In genomic region chr16:23991846-23992580, GRCm38 (mm10) we compare ENCODE assay signal across 21 mouse cellular contexts. TPM values are rescaled to one million over a fixed set of nuclear protein-coding genes. Genes with fewer than 3 reads are reported as not detected.
DNase-seq lines count a peak whose midpoint lies in the region; ATAC-seq and TF ChIP-seq lines count a peak whose summit lies in the region.
"Had no signal": no experiment of that assay in that cellular context is flagged by ENCODE, and none has a peak within 500 bp of the region (broad histone marks: within the 10 kb centered on the region; RNA-seq: fewer than 3 reads in every experiment).

No protein-coding gene starts in this region.

- 83% methylated on average over 14 of the region's 14 CpGs for WGBS in heart, embryonic 10.5 days
- 60% methylated on average over 14 of the region's 14 CpGs for WGBS in liver, embryonic 15.5 days (ENCODE audit: insufficient replicate concordance)
- WGBS in hindbrain, postnatal 0 days: 89% methylated on average over 14 of the region's 14 CpGs

- intact Hi-C loops in heart, postnatal 25 days (cut with DNase I): loop anchor here (5.0 kb wide), 4 partner anchors 190 to 355 kb away; no protein-coding TSS in a partner anchor

- H3K9ac ChIP-seq in liver, embryonic 15.5 days: no peak overlapping the region
- no peak overlapping the region for H3K9ac ChIP-seq in hindbrain, postnatal 0 days (replicated peaks; ENCODE audit: low read length)
- H3K9ac ChIP-seq: hindbrain, embryonic 15.5 days; liver, embryonic 13.5 days had no signal

- TF ChIP-seq CTCF in hindbrain, postnatal 0 days (IDR thresholded peaks at IDR 0.05; ENCODE audit: low read depth): no peak

- no peaks in the 10 kb centered on the region for H3K9me3 ChIP-seq in heart, embryonic 10.5 days
- H3K9me3 ChIP-seq in liver, embryonic 15.5 days (replicated peaks): no peaks in the 10 kb centered on the region
- H3K9me3 ChIP-seq in hindbrain, postnatal 0 days (ENCODE audit: low read length): no peaks in the 10 kb centered on the region
- H3K9me3 ChIP-seq: hindbrain, embryonic 15.5 days; liver, embryonic 13.5 days had no signal

- no peak for ATAC-seq in liver, embryonic 15.5 days (ENCODE audit: insufficient read depth)
- ATAC-seq in hindbrain, postnatal 0 days: no peak
- ATAC-seq: forebrain, embryonic 16.5 days had no signal

- DNase-seq in heart, embryonic 10.5 days (ENCODE audit: low spot score): peak; percentile 66
- no peak for DNase-seq in heart, postnatal 25 days (ENCODE audit: low spot score)
- DNase-seq in liver: no peak
- peak; percentile 16 for DNase-seq in induced T-regulatory cell, adult 2 months (ENCODE audit: low read depth)
- no peak for DNase-seq in hindbrain, postnatal 0 days (ENCODE audit: low spot score)

- no peak overlapping the region for H3K27ac ChIP-seq in heart, embryonic 10.5 days
- H3K27ac ChIP-seq in liver, embryonic 15.5 days (replicated peaks): 0 out of 2 replicates have a peak overlapping the region, but pooled peaks have one; percentile 3
- peak overlapping the region; percentile 30; the same call in 1 of the 2 replicates for H3K27ac ChIP-seq in brown adipose tissue, adult 24 weeks (replicated peaks; ENCODE audit: low read depth, low read length)
- H3K27ac ChIP-seq in hindbrain, postnatal 0 days: no peak overlapping the region
- H3K27ac ChIP-seq: hindbrain, embryonic 15.5 days; kidney, postnatal 0 days; liver, embryonic 13.5 days had no signal

- no peaks in the 10 kb centered on the region for H3K36me3 ChIP-seq in heart, embryonic 10.5 days
- H3K36me3 ChIP-seq in liver, embryonic 15.5 days (replicated peaks): no peaks in the 10 kb centered on the region
- H3K36me3 ChIP-seq in hindbrain, postnatal 0 days (ENCODE audit: insufficient read depth, low read length): no peaks in the 10 kb centered on the region
- H3K36me3 ChIP-seq: hindbrain, embryonic 15.5 days; liver, embryonic 13.5 days had no signal

- H3K4me1 ChIP-seq in heart, embryonic 10.5 days: peaks cover 24% of the 10 kb centered on the region
- H3K4me1 ChIP-seq in liver, embryonic 15.5 days (replicated peaks): peaks cover 33% of the 10 kb centered on the region
- peaks cover 9% of the 10 kb centered on the region; the same call in 1 of the 2 replicates for H3K4me1 ChIP-seq in brown adipose tissue, adult 24 weeks (ENCODE audit: control insufficient read depth, insufficient read depth, insufficient read length, low read length)
- no peaks in the 10 kb centered on the region for H3K4me1 ChIP-seq in hindbrain, postnatal 0 days (ENCODE audit: insufficient read depth, low read length)

- H3K4me2 ChIP-seq in liver, embryonic 15.5 days: no peak overlapping the region
- H3K4me2 ChIP-seq in hindbrain, postnatal 0 days (ENCODE audit: low read depth, low read length): no peak overlapping the region
- H3K4me2 ChIP-seq: hindbrain, embryonic 15.5 days; liver, embryonic 13.5 days had no signal

- H3K27me3 ChIP-seq in heart, embryonic 10.5 days (ENCODE audit: insufficient read depth, poor library complexity, severe bottlenecking): no peaks in the 10 kb centered on the region
- H3K27me3 ChIP-seq in liver, embryonic 15.5 days: peaks cover 69% of the 10 kb centered on the region
- no peaks in the 10 kb centered on the region for H3K27me3 ChIP-seq in hindbrain, postnatal 0 days (ENCODE audit: insufficient read depth, low read length)

- H3K4me3 ChIP-seq in heart, embryonic 10.5 days: no peak overlapping the region
- no peak overlapping the region for H3K4me3 ChIP-seq in liver, embryonic 15.5 days (replicated peaks)
- H3K4me3 ChIP-seq in brown adipose tissue, adult 24 weeks (ENCODE audit: insufficient read depth, low read depth, low read length): no peak overlapping the region
- H3K4me3 ChIP-seq in hindbrain, postnatal 0 days (ENCODE audit: low read length): no peak overlapping the region
- H3K4me3 ChIP-seq: erythroblast, embryonic 14.5 days; hindbrain, embryonic 15.5 days; liver, embryonic 13.5 days had no signal

RNA-seq across cellular contexts. Expression of gene Bcl6, which starts 3.4 kb away (rescaled TPM):
- 0.05 and 0.11 TPM in 2 replicates for polyA plus RNA-seq in heart, embryonic 10.5 days (2016; fragmentation: Nextera tagmentation; extraction: Ambion mirVana)
- total RNA-seq in heart, postnatal 25 days (2021): 10 to 100 TPM; 12.0 to 17.6 TPM
- polyA plus RNA-seq in liver, embryonic 15.5 days (2015; fragmentation: Nextera tagmentation; extraction: Ambion mirVana): 0.25 and 0.33 TPM in 2 replicates
- polyA plus RNA-seq in brown adipose tissue, adult 24 weeks (2012; ENCODE audit: insufficient read depth, insufficient read length, missing spikeins): 20.3 and 66.4 TPM in 2 replicates
- total RNA-seq in hindbrain, postnatal 0 days (2014; rRNA removed): 1.8 and 4.6 TPM in 2 replicates
- polyA plus RNA-seq in hindbrain, postnatal 0 days (2015; fragmentation: Nextera tagmentation; extraction: Ambion mirVana): 0.34 and 0.44 TPM in 2 replicates

RNA-seq across cellular contexts. Expression of gene Gm37419, which starts 3.7 kb away (rescaled TPM):
- polyA plus RNA-seq in heart, embryonic 10.5 days (2016; fragmentation: Nextera tagmentation; extraction: Ambion mirVana): not detected in 2 replicates
- total RNA-seq in heart, postnatal 25 days (2021): not detected
- polyA plus RNA-seq in liver, embryonic 15.5 days (2015; fragmentation: Nextera tagmentation; extraction: Ambion mirVana): not detected in 2 replicates
- polyA plus RNA-seq in brown adipose tissue, adult 24 weeks (2012; ENCODE audit: insufficient read depth, insufficient read length, missing spikeins): not detected in 2 replicates
- not detected in 2 replicates for total RNA-seq in hindbrain, postnatal 0 days (2014; rRNA removed)
- polyA plus RNA-seq in hindbrain, postnatal 0 days (2015; fragmentation: Nextera tagmentation; extraction: Ambion mirVana): not detected in 2 replicates
- total RNA-seq: adrenal gland, adult 2 months; common myeloid progenitor, adult 5-6 weeks; gastrocnemius, adult 8-10 months; heart, postnatal 14 days; layer of hippocampus, postnatal 25 days; left cerebral cortex, postnatal 14 days had no signal
- polyA plus RNA-seq: adrenal gland, adult 2 months; embryonic facial prominence, embryonic 11.5 days; erythroblast, embryonic 14.5 days; forebrain, embryonic 16.5 days; hindbrain, embryonic 15.5 days; kidney, postnatal 0 days; liver, embryonic 13.5 days; neural tube, embryonic 11.5 days; stomach, embryonic 14.5 days had no signal

RNA-seq across cellular contexts. Expression of gene Rtp2, which starts 59.8 kb away (rescaled TPM):
- not detected in 2 replicates for polyA plus RNA-seq in heart, embryonic 10.5 days (2016; fragmentation: Nextera tagmentation; extraction: Ambion mirVana)
- not detected for total RNA-seq in heart, postnatal 25 days (2021)
- polyA plus RNA-seq in liver, embryonic 15.5 days (2015; fragmentation: Nextera tagmentation; extraction: Ambion mirVana): not detected in 2 replicates
- polyA plus RNA-seq in brown adipose tissue, adult 24 weeks (2012; ENCODE audit: insufficient read depth, insufficient read length, missing spikeins): not detected in 2 replicates
- not detected in 2 replicates for total RNA-seq in hindbrain, postnatal 0 days (2014; rRNA removed)
- 0.24 and 0.25 TPM in 2 replicates for polyA plus RNA-seq in hindbrain, postnatal 0 days (2015; fragmentation: Nextera tagmentation; extraction: Ambion mirVana)
- total RNA-seq: adrenal gland, adult 2 months; common myeloid progenitor, adult 5-6 weeks; gastrocnemius, adult 8-10 months; heart, postnatal 14 days had no signal
- polyA plus RNA-seq: adrenal gland, adult 2 months; embryonic facial prominence, embryonic 11.5 days; erythroblast, embryonic 14.5 days; hindbrain, embryonic 15.5 days; kidney, postnatal 0 days; liver, embryonic 13.5 days; neural tube, embryonic 11.5 days; stomach, embryonic 14.5 days had no signal

Comparison
In these comparisons a context has a peak if more than half of its experiments do, and no peak if none do; other contexts are left out.
1. DNase-seq: peak in heart, embryonic 10.5 days (single experiment) and induced T-regulatory cell, adult 2 months (single experiment); none in heart, postnatal 25 days (single experiment), liver (single experiment) and hindbrain, postnatal 0 days (single experiment).
2. H3K27ac ChIP-seq: peak in liver, embryonic 15.5 days (single experiment) and brown adipose tissue, adult 24 weeks (single experiment); none in heart, embryonic 10.5 days (single experiment) and hindbrain, postnatal 0 days (single experiment).
3. RNA of gene Bcl6, which starts 3.4 kb away (polyA plus RNA-seq): 20.3 to 66.4 TPM in brown adipose tissue, adult 24 weeks; 0.34 to 0.44 TPM in hindbrain, postnatal 0 days, 0.25 to 0.33 TPM in liver, embryonic 15.5 days and 0.05 to 0.11 TPM in heart, embryonic 10.5 days; every median in the first group is over 10 times any median in the second.